Mouse (Mus musculus) ovary, adult 18-20 months (tissue): ENCODE results near the gene Rpl18a.

Experiments
- DNase-seq: peaks from one replicate; pipeline ENCODE4 v3.0.0; 2022; ENCODE audit warnings: low spot score, mixed read lengths

Gene Rpl18a

DNA sequence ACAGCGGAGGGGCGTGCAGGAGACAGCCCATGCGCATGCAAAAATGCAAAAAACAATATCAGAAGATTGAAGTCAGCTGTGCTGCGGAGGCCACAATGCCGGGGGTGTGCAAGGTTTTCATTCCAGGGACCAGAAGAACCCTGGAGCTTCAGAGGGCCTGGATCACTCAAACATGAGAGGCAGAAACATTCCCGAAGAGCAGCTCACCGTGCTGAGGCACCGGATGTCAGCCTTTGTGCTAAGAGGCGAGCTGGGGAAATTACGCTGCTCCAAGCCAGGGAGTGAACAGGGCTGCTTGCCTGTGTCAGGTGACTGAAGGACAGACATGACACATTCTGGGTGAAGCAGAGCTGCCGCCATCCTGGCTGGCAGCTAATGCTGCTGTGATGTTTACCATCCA lies 16.7 kb downstream of the Rpl18a start:
- DNase-seq = no peak

- no peak for DNase-seq
These were observed 17.1 kb downstream of the Rpl18a start for GRCm38 (mm10) chr8:70880126-70880525.

GRCm38 (mm10) chr8:70879500-70879899 lies 17.7 kb downstream of the Rpl18a start:
- no peak for DNase-seq

DNA sequence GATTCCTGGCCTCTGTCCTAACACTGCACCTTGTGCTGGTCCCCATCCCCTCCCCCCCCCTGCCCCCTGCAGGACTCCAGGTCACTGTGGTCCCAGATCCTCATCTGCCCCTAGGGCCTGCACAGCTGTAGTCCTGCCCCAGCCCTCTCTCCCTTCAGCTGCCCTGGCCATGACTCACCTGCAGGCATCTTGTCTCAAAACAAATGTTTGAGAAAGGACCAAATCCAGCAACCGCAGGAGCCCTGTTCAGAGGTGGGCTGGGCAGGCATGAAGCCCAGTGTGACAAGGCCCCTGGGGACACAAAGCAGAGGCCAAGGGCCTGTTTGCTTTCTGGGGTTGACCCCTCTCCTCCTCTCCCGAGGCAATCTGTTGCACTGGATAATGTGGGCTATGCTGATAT lies 19.0 kb downstream of the Rpl18a start:
- no peak for DNase-seq

- no peak for DNase-seq
These were observed 20.8 kb downstream of the Rpl18a start for GRCm38 (mm10) chr8:70876382-70876781.

DNA sequence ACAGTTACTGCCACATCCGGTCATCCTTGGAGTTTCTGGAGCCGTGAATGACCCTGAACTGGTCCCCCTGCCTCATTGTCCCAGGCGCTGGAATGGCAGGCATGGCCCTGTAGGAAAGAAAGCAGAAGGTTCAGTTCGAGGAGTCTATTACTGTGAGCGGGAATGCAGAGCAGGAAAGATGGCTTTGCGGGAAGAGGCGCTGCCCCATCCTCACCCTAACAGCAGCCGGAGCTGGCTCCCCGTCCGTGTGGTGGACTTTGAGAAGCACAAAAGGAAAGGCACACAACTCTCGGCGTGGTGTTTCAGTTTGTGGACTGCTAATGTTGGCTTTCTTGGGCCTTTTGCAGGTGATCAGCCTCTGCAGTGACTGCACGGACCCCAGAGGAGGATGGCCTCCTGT lies 22.8 kb downstream of the Rpl18a start:
- no peak for DNase-seq

DNA sequence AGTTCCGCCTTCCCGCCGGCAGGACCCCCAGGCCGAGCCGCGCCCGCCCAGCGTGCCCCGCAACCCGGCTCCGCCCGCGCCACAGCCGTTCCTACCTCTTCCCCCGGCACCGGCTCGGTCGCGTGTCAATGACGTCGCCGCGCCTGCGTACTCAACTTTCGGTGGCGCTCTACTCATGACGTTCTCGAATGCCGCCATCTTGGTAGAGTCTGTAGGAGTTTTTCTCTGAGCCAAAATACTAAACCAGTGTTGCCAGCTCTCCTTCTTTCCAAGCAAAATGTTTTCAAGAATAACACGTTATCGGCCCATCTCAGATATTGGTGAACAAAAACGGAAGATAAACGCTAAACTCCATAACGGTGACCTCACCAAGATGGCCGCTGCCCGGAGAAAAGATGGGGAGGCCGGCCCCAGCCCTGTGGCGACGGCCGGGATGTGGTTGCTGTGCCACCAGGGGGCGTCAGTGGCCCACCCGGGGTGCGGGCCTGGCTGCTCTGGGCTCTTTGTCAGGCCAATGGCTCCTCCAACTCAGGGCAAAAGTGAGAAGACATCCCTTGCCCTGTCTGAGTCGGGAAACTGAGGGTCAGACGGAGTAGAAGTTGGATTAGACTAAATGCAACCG lies 23.7 kb downstream of the Rpl18a start, which contains the start of gene Ccdc124:
TSS of gene Ccdc124 (minus strand) at position 572 of the 622 bp plus-strand sequence.
- peak; percentile 89 for DNase-seq

GRCm38 (mm10) chr8:70872643-70873363 lies 24.4 kb downstream of the Rpl18a start:
- DNase-seq = no peak

- DNase-seq = no peak
These were observed 25.9 kb downstream of the Rpl18a start for GRCm38 (mm10) chr8:70871195-70871807.

DNA sequence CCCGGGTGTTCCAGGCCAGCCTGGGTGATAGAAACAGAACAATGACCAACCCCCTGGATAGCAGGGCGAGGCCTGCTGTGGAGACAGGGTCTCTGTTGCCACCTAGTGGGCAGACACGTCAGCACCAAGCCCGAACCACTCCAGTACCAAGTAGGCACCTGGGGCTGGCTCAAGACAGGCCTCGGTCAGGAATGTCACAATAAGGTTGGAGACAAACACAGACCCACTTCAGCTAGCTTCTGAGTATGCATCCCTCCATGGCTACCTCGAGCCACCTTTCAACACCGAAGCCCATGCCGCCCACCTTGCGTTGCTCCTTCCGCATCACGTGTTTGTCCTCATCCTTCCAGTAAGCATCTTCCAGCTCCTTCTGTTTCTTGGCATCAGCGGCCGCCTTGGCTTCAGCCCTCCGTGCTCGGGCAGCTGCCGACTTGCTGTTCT lies 27.6 kb downstream of the Rpl18a start:
- peak; percentile 62 for DNase-seq

DNA sequence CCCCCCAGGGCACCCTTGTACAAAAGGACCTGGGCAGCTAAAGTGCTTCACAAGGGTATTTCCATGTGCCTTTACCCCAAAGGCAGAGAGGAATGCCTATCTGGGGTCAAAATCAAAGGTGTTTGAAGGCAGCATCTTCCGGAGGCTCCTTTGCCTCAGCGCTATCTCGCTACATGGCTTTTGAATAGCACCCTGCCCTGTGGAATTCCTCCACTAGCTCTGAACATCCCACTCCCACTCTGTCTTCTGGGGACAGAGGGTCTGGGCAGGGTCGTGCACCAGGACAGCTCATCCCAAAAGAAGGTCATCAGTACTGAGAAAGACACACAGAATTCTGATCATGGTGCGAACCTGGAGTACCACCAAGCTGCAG lies 28.0 kb downstream of the Rpl18a start:
- DNase-seq = no peak

GRCm38 (mm10) chr8:70868559-70869198 lies 28.5 kb downstream of the Rpl18a start:
- DNase-seq = no peak

DNA sequence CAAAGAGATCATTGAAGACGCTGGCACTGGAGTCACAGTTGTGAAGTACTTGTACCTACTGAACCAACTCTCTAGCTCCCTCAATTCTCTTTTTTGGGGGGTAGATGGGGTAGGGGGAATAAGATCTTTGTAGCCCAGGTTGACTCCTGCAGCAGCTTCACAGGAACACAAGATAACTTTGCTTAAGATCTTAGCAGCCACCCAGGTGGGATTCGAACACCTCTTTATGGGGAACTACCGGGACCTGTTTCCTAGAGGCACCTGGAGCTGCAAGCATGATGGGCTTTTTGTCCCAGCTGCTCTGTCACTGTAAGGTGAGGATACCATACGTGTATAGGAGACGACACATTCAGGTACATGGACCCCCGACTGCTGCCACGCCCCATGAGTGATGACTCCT lies 30.6 kb downstream of the Rpl18a start:
- no peak for DNase-seq

DNA sequence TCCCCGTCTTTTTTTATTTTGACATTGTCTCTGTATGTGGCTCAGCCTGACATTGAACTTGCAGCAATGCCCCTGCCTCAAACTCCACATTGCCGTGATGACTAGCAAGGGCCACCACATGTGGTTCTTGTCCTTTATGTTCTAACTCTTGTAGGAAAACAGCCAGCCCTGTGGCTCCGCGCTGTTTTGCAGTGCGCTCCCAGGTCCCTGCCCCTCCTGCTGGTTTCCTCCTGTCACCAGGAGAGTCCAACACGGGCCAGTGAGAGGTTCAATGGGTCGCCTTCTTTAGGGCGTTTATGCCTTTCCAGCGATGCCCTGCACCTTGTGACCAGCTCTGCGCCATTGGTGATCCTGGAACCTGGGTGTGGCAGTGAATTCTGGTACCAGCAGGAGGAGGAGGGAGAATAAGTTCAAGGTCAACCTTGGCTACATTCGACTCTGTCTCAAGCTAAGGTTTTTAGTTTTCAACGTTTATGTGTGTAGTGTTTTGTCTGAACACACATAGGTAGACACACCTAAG lies 31.2 kb downstream of the Rpl18a start:
- no peak for DNase-seq

DNA sequence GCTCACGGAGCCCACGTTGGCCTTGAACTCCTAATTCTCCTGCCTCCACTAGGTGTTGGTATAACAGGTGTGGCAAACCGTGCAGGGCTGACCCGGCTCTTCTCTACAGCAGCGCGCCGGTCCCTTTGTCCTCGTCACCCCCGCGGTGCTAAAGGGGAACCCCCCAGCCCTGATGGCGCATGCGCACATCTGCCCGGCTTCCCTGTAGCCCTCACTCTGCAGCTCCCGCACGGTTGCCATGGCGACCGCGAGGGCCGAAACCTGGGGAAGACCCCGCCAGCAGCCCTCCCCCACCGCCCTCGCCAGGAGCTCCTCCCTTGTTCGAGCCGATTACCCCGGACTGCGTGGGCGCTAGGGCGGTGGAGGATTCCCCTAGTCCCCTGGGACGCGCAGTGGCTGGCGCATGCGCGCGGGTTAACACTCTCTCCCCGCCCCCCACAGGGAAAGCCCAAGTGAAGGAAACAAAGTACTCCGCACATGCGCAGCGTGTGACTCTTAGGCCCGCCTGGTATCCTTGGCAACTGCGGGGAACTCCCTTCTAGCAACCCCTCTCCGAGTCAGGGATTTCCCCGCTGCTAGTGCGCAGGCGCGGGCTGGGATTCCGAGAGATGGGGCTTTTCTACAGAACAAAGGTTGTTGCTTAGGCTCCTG lies 31.7 kb downstream of the Rpl18a start:
- DNase-seq = peak; percentile 99

- DNase-seq = no peak
These were observed 32.4 kb downstream of the Rpl18a start for GRCm38 (mm10) chr8:70864712-70865221.

DNA sequence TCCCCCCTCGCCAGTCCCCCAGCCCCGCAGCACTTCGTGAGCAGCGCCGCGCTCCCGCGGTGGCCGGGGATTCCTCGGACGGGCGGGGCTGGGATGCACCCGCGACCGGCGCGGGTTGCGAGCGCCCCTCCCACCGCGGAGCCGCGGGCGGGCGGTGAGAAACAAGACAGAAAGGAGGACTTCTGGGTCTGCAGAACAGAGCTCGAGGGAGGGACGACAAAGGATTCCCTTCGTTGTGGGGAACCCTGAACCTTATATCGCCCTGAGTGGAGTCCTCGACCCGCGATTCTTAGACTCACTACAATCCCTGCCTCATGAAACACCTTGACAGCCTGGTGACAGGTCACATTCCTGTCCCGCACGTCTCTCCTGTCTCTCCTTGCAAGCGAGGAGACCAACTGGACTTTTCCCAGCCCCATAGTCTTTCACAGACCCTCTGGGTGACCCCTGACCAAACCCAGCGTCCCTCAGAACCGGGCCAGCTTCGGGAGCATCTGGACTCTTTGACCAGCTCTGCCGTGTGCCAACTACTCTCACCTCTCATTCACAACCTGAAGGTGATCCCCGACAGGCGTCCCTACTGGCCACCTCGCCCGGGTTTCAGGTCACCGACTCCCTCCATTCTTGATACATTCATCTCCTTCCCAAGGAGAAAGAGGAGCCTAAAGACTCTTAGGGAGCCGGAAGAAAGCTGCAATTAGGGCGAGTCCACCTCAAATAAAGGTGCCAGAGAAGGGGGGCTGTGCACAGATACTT lies 33.1 kb downstream of the Rpl18a start:
- no peak for DNase-seq

GRCm38 (mm10) chr8:70862824-70863641 lies 34.2 kb downstream of the Rpl18a start, which contains the start of gene Kcnn1:
Gene Kcnn1 (minus strand): TSS chr8:70863258.
- no peak for DNase-seq

DNA sequence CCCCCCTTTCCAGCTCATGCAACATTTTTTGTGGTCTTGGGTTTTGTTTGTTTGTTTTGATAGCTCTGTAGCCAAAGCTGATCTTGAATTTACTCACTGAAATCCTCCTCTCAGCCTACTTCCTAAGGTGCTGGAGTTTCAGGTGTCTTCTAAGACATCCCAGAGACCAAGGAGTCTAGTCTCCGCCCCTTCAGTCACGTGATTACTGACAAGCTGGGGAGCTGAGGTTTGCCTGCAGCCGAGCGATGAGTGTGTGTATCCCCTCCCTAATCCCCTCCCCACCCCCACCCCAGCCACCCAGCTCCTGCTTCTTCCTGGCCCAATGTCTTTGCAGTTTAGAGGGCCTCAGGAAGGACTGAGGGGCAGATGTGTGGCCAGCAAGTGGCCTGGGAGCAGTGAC lies 39.7 kb downstream of the Rpl18a start:
- DNase-seq = no peak

- peak; percentile 62 for DNase-seq
These were observed 40.5 kb downstream of the Rpl18a start for GRCm38 (mm10) chr8:70856541-70857197.
